Mouse (Mus musculus) thymus, adult 2 months (tissue): ENCODE measurements around the gene Angel2.

Source experiments
- CTCF ChIP-seq: fragments of 200-500 bp; IDR thresholded peaks from 2 replicates; pipeline ENCODE4 v1.5.1; 2012; ENCODE audit warnings: mild to moderate bottlenecking, control low read depth, low read length, moderate library complexity, borderline replicate concordance; ENCODE audit not compliant: control insufficient read depth, poor library complexity, insufficient read depth; ENCODE audit errors: extremely low read depth
- POLR2A ChIP-seq: fragments of 200-500 bp; IDR thresholded peaks from 2 replicates; pipeline ENCODE4 v1.6.1; 2012; ENCODE audit warnings: mild to moderate bottlenecking, low read length, control low read depth, moderate library complexity; ENCODE audit not compliant: control insufficient read depth, poor library complexity, insufficient read depth; ENCODE audit errors: extremely low read depth

DNA sequence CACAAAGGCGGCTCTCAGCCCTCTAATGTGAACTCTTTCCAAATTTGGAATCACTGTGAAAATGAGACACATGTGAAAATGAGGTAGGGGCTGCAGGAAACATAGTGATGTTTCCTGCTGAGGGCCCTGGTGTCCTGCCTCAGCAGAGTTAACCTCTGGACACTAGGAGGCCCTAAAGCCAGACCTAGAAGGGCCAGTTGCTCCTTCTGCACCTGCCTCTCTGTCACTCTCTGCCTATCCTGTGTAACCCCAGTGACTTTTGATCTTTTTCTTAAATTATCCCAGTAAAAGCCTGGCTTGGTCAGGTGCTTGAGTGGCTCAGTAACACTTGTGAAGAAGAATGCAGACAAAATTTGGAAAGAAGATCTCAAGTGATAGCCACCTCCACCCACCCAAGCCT lies 49.9 kb downstream of the Angel2 start:
- TF ChIP-seq POLR2A (no peak), CTCF (no peak)
